Mouse (Mus musculus): ENCODE results near the gene Col12a1.
A peak's percentile ranks its signal among the peaks of the same experiment; 100 is the strongest.

The Col12a1 gene

GRCm38 (mm10) chr9:79718481-79719370 lies at the start of gene Col12a1:
Gene Col12a1, minus strand, starts transcription at chr9:79718831.
- DNase-seq (ENCODE audit: low read depth, low spot score), result no peak

GRCm38 (mm10) chr9:79766991-79767545 lies 48.4 kb upstream of the Col12a1 start:
- no peak for DNase-seq (ENCODE audit: low read depth, low spot score)

- DNase-seq (ENCODE audit: low read depth, low spot score), result no peak
These were observed 46.7 kb upstream of the Col12a1 start for GRCm38 (mm10) chr9:79765329-79765728.

GRCm38 (mm10) chr9:79762519-79762918 lies 43.9 kb upstream of the Col12a1 start:
- no peak for DNase-seq (ENCODE audit: low read depth, low spot score)

- DNase-seq (ENCODE audit: low read depth, low spot score), result no peak
These were observed 41.4 kb upstream of the Col12a1 start for GRCm38 (mm10) chr9:79760076-79760475.

- DNase-seq (ENCODE audit: low read depth, low spot score), result peak; percentile 98
These were observed 40.9 kb upstream of the Col12a1 start, which contains the start of gene Cox7a2 for GRCm38 (mm10) chr9:79759385-79760005. Gene Cox7a2, minus strand, starts transcription at chr9:79759878.

- DNase-seq (ENCODE audit: low read depth, low spot score), result no peak
These were observed 36.7 kb upstream of the Col12a1 start for GRCm38 (mm10) chr9:79755311-79755710.

GRCm38 (mm10) chr9:79751846-79752245 lies 33.2 kb upstream of the Col12a1 start:
- DNase-seq (ENCODE audit: low read depth, low spot score), result no peak

GRCm38 (mm10) chr9:79750709-79751108 lies 32.1 kb upstream of the Col12a1 start:
- no peak for DNase-seq (ENCODE audit: low read depth, low spot score)

- no peak for DNase-seq (ENCODE audit: low read depth, low spot score)
These were observed 26.4 kb upstream of the Col12a1 start for GRCm38 (mm10) chr9:79745036-79745435.

- DNase-seq (ENCODE audit: low read depth, low spot score), result no peak
These were observed 17.0 kb upstream of the Col12a1 start for GRCm38 (mm10) chr9:79735608-79736007.

- no peak for DNase-seq (ENCODE audit: low read depth, low spot score)
These were observed 11.7 kb upstream of the Col12a1 start for GRCm38 (mm10) chr9:79730301-79730700.

GRCm38 (mm10) chr9:79723090-79723489 lies 4.5 kb upstream of the Col12a1 start:
- DNase-seq (ENCODE audit: low read depth, low spot score), result peak; percentile 35

- DNase-seq (ENCODE audit: low read depth, low spot score), result no peak
These were observed 2.4 kb upstream of the Col12a1 start for GRCm38 (mm10) chr9:79721056-79721455.

- no peak for DNase-seq (ENCODE audit: low read depth, low spot score)
These were observed 1.5 kb upstream of the Col12a1 start for GRCm38 (mm10) chr9:79720143-79720542.

- no peak for DNase-seq (ENCODE audit: low read depth, low spot score)
These were observed 820 bp upstream of the Col12a1 start for GRCm38 (mm10) chr9:79719451-79719850.

GRCm38 (mm10) chr9:79717836-79718475 lies 675 bp downstream of the Col12a1 start:
- DNase-seq (ENCODE audit: low read depth, low spot score), result no peak

- peak; percentile 29 for DNase-seq (ENCODE audit: low read depth, low spot score)
These were observed 1.5 kb downstream of the Col12a1 start for GRCm38 (mm10) chr9:79716909-79717835.

- no peak for DNase-seq (ENCODE audit: low read depth, low spot score)
These were observed 2.1 kb downstream of the Col12a1 start for GRCm38 (mm10) chr9:79716496-79716895.

- no peak for DNase-seq (ENCODE audit: low read depth, low spot score)
These were observed 4.1 kb downstream of the Col12a1 start for GRCm38 (mm10) chr9:79714471-79715045.

Measured in CD4-positive helper T cell, adult 2 months (primary cell).